In genomic region chrX:170674229-170674771, GRCm38 (mm10) we compare ENCODE assay signal across 8 mouse cellular contexts. TPM values are rescaled to one million over a fixed set of nuclear protein-coding genes. Genes with fewer than 3 reads are reported as not detected.
DNase-seq lines count a peak whose midpoint lies in the region; ATAC-seq and TF ChIP-seq lines count a peak whose summit lies in the region.

No protein-coding gene starts in this region.

- no peak overlapping the region for H3K9ac ChIP-seq in forebrain, embryonic 14.5 days (ENCODE audit: low read length)
- H3K9ac ChIP-seq in intestine, postnatal 0 days (ENCODE audit: low read depth, low read length): no peak overlapping the region
- H3K9ac ChIP-seq in midbrain, embryonic 12.5 days (replicated peaks): no peak overlapping the region

- H3K27ac ChIP-seq in thymus, adult 2 months (ENCODE audit: control insufficient read depth, insufficient read depth, low read length): no peak overlapping the region
- H3K27ac ChIP-seq in forebrain, embryonic 14.5 days (ENCODE audit: low read depth, low read length): no peak overlapping the region
- H3K27ac ChIP-seq in intestine, postnatal 0 days (ENCODE audit: low read depth, low read length): peak overlapping the region; percentile 28; the same call in 1 of the 2 replicates
- H3K27ac ChIP-seq in midbrain, embryonic 12.5 days (replicated peaks): no peak overlapping the region

- WGBS in thymus, adult 2 months: 83% methylated on average over 27 of the region's 27 CpGs
- 84% methylated on average over 27 of the region's 27 CpGs for WGBS in forebrain, embryonic 14.5 days
- 83% methylated on average over 27 of the region's 27 CpGs for WGBS in intestine, postnatal 0 days
- 77% methylated on average over 25 of the region's 27 CpGs for WGBS in midbrain, embryonic 12.5 days

- H3K4me1 ChIP-seq in thymus, adult 2 months (replicated peaks; ENCODE audit: control insufficient read depth, insufficient read depth, low read length): no peaks in the 10 kb centered on the region
- H3K4me1 ChIP-seq in forebrain, embryonic 14.5 days (ENCODE audit: control insufficient read depth, insufficient read depth, low read length): no peaks in the 10 kb centered on the region
- H3K4me1 ChIP-seq in intestine, postnatal 0 days (replicated peaks; ENCODE audit: control insufficient read depth, insufficient read depth, low read length): no peaks in the 10 kb centered on the region
- H3K4me1 ChIP-seq in midbrain, embryonic 12.5 days: no peaks in the 10 kb centered on the region

- peaks cover 47% of the 10 kb centered on the region for H3K9me3 ChIP-seq in forebrain, embryonic 14.5 days (replicated peaks; ENCODE audit: control insufficient read depth, low read length)
- H3K9me3 ChIP-seq in intestine, postnatal 0 days (ENCODE audit: control insufficient read depth): peaks cover 29% of the 10 kb centered on the region
- H3K9me3 ChIP-seq in midbrain, embryonic 12.5 days: peaks cover 50% of the 10 kb centered on the region

- no peak overlapping the region for H3K4me2 ChIP-seq in forebrain, embryonic 14.5 days (ENCODE audit: low read length)
- H3K4me2 ChIP-seq in intestine, postnatal 0 days (replicated peaks; ENCODE audit: low read depth): no peak overlapping the region
- H3K4me2 ChIP-seq in midbrain, embryonic 12.5 days (replicated peaks): no peak overlapping the region

- DNase-seq in frontal cortex, adult 2 months (ENCODE audit: extremely low spot score in 1 of 2, low spot score in 1 of 2): peak; percentile 7 to 16
- no peak for DNase-seq in frontal cortex, postnatal 36 days (ENCODE audit: low spot score in 2 of 2)
- DNase-seq in thymus, postnatal 0 days (ENCODE audit: low spot score): peak; percentile 34
- DNase-seq in thymus, adult 2 months: no peak
- DNase-seq in forebrain, embryonic 14.5 days (ENCODE audit: low spot score): no peak
- DNase-seq in thymus, postnatal 4 days: peak; percentile 48

- H3K4me3 ChIP-seq in thymus, adult 2 months (ENCODE audit: control insufficient read depth, insufficient read depth, low read length): no peak overlapping the region
- no peak overlapping the region; the same call in 1 of the 2 replicates for H3K4me3 ChIP-seq in forebrain, embryonic 14.5 days (ENCODE audit: low read depth, low read length)
- no peak overlapping the region for H3K4me3 ChIP-seq in intestine, postnatal 0 days (ENCODE audit: low read depth, low read length)
- H3K4me3 ChIP-seq in midbrain, embryonic 12.5 days: peak overlapping the region; percentile 22; the same call in 1 of the 2 replicates

- ATAC-seq in forebrain, embryonic 14.5 days: peak; percentile 56
- peak; percentile 59 for ATAC-seq in intestine, postnatal 0 days
- peak; percentile 76 for ATAC-seq in midbrain, embryonic 12.5 days (ENCODE audit: low FRiP score, low read depth)

- H3K27me3 ChIP-seq in thymus, adult 2 months (ENCODE audit: control insufficient read depth, insufficient read depth, low read length): no peaks in the 10 kb centered on the region
- H3K27me3 ChIP-seq in forebrain, embryonic 14.5 days (replicated peaks; ENCODE audit: control insufficient read depth, insufficient read depth, low read length): no peaks in the 10 kb centered on the region
- H3K27me3 ChIP-seq in intestine, postnatal 0 days (replicated peaks; ENCODE audit: control insufficient read depth, insufficient read depth, low read length): no peaks in the 10 kb centered on the region
- no peaks in the 10 kb centered on the region for H3K27me3 ChIP-seq in midbrain, embryonic 12.5 days

- no peak for TF ChIP-seq CTCF in thymus, adult 2 months (IDR thresholded peaks at IDR 0.05; ENCODE audit: borderline replicate concordance, control insufficient read depth, extremely low read depth, insufficient read depth, low read length, poor library complexity)
- TF ChIP-seq CTCF in intestine, postnatal 0 days (IDR thresholded peaks at IDR 0.05; ENCODE audit: low read depth): no peak

- no peaks in the 10 kb centered on the region for H3K36me3 ChIP-seq in thymus, adult 2 months (ENCODE audit: control insufficient read depth, insufficient read depth, low read length)
- 0 out of 2 replicates have a peak, but pooled peaks cover 9% of the 10 kb centered on the region for H3K36me3 ChIP-seq in forebrain, embryonic 14.5 days (ENCODE audit: control insufficient read depth, insufficient read depth, low read length)
- H3K36me3 ChIP-seq in intestine, postnatal 0 days (ENCODE audit: control insufficient read depth, insufficient read depth): peaks cover 4% of the 10 kb centered on the region; the same call in 1 of the 2 replicates
- H3K36me3 ChIP-seq in midbrain, embryonic 12.5 days: peaks cover 44% of the 10 kb centered on the region

- no peak for TF ChIP-seq POLR2A in thymus, adult 2 months (IDR thresholded peaks at IDR 0.05; ENCODE audit: control insufficient read depth, extremely low read depth, insufficient read depth, low read length, poor library complexity)

RNA-seq across cellular contexts. Expression of gene Asmt, which starts 1.9 kb away (rescaled TPM):
- polyA plus RNA-seq in frontal cortex, adult 2 months (2012; rRNA removed): not detected in 2 replicates
- polyA plus RNA-seq in thymus, postnatal 0 days (2015; fragmentation: Nextera tagmentation; extraction: Ambion mirVana): not detected in 2 replicates
- not detected in 2 replicates for polyA plus RNA-seq in thymus, adult 2 months (2012; rRNA removed)
- not detected in 2 replicates for polyA plus RNA-seq in forebrain, embryonic 14.5 days (2014; fragmentation: Nextera tagmentation; extraction: Ambion mirVana)
- not detected in 2 replicates for polyA plus RNA-seq in intestine, postnatal 0 days (2015; fragmentation: Nextera tagmentation; extraction: Ambion mirVana)
- polyA plus RNA-seq in midbrain, embryonic 12.5 days (2016; fragmentation: Nextera tagmentation; extraction: Ambion mirVana): not detected in 2 replicates

Comparison
In these comparisons a context has a peak if more than half of its experiments do, and no peak if none do; other contexts are left out.
1. DNase-seq: peak in frontal cortex, adult 2 months (2 of 2), thymus, postnatal 0 days (single experiment) and thymus, postnatal 4 days (single experiment); none in frontal cortex, postnatal 36 days (0 of 2), thymus, adult 2 months (single experiment) and forebrain, embryonic 14.5 days (single experiment).
2. Peak in every context shown above with its lines, with median percentiles within 50 percentile points of each other: ATAC-seq.